Mouse (Mus musculus) stomach, postnatal 0 days (tissue): ENCODE results near the gene Mrpl50. TPM values are rescaled to one million over a fixed set of nuclear protein-coding genes. Genes with fewer than 3 reads are reported as not detected.

Experiments
- ATAC-seq: fragments of 200-750 bp; cut with Nextera tagmentation; 2 replicates; pipeline ENCODE4 v1.8.0; 2017; ENCODE audit not compliant: low FRiP score, low TSS enrichment
- DNase-seq: peaks from one replicate; pipeline ENCODE4 v3.0.0-alpha.2; 2016; ENCODE audit warnings: low spot score
- H3K27ac ChIP-seq: fragments of 300-500 bp; sonication (generic); replicated peaks from 2 replicates; pipeline ENCODE4 v1.5.1; 2014; ENCODE audit warnings: mild to moderate bottlenecking, control low read depth
- H3K27me3 ChIP-seq: fragments of 300-500 bp; sonication (generic); 2 replicates; pipeline ENCODE4 v1.6.1; 2014; ENCODE audit warnings: low read length; ENCODE audit not compliant: control insufficient read depth, insufficient read depth
- H3K36me3 ChIP-seq: fragments of 300-500 bp; sonication (generic); 2 replicates; pipeline ENCODE4 v1.6.1; 2014; ENCODE audit warnings: low read length, mixed read lengths; ENCODE audit not compliant: control insufficient read depth, insufficient read depth
- H3K4me1 ChIP-seq: fragments of 300-500 bp; sonication (generic); replicated peaks from 2 replicates; pipeline ENCODE4 v1.6.1; 2014; ENCODE audit warnings: antibody characterized with exemption; ENCODE audit not compliant: control insufficient read depth, insufficient read depth
- H3K4me2 ChIP-seq: fragments of 300-500 bp; sonication (generic); replicated peaks from 2 replicates; pipeline ENCODE4 v1.6.1; 2014; ENCODE audit warnings: low read depth, mild to moderate bottlenecking, control low read depth, moderate library complexity
- H3K4me3 ChIP-seq: fragments of 300-500 bp; sonication (generic); 2 replicates; pipeline ENCODE4 v1.5.1; 2014; ENCODE audit warnings: low read depth, low read length, control low read depth
- H3K9ac ChIP-seq: fragments of 300-500 bp; sonication (generic); 2 replicates; pipeline ENCODE4 v1.6.1; 2014; ENCODE audit warnings: mild to moderate bottlenecking, low read length, control low read depth, mixed read lengths
- H3K9me3 ChIP-seq: fragments of 300-500 bp; sonication (generic); 2 replicates; pipeline ENCODE4 v1.6.1; 2016; ENCODE audit warnings: low read length; ENCODE audit not compliant: control insufficient read depth
- CTCF ChIP-seq: IDR thresholded peaks from 2 replicates; pipeline ENCODE4 v1.5.1; 2016; ENCODE audit warnings: antibody characterized with exemption, low read depth, mild to moderate bottlenecking, moderate library complexity
- EP300 ChIP-seq: optimal IDR thresholded peaks from 2 replicates; pipeline ENCODE3; 2016; ENCODE audit warnings: antibody characterized with exemption
- WGBS: fragments of 180-500 bp; shearing (Covaris S2); extraction: QIAGEN DNeasy Blood & Tissue Kit; methylation state at CpG from one replicate; pipeline ENCODE4 v1.1.7; 2014; 5-methylcytosine and 5-hydroxymethylcytosine counted together
- polyA plus RNA-seq: library from polyadenylated mRNA; unstranded; fragments of >200 nt; fragmentation: Nextera tagmentation; extraction: Ambion mirVana; gene quantifications from 2 replicates; pipeline ENCODE4 v1.2.1, GENCODE M21; 2015

Gene Mrpl50
- polyA plus RNA-seq, 1 experiment from 2014 or later, result 58.5 TPM

DNA sequence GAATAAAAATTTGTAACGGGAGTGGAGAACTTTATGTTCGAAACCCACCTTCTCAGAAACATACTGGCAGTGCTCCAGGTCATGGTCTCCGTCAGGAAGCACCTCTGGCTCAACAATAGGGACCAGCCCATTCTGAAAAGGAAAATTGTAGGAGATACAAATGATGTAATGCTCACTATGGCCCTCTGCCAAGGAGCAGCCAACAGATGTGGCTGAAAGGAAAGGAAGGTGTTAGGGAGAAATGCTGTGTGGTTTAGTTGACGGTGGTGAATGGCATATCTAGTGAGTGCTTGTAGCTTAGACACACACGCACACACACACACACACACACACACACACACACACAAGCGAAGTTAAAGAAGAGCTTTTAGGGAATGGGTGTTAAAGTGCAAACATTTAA is 18.8 kb upstream of the Mrpl50 start:
- no peaks in the 10 kb centered on the region for H3K4me1 ChIP-seq
- 48% methylated on average over 6 of the region's 6 CpGs for WGBS
- TF ChIP-seq EP300 (no peak), CTCF (no peak)
- no peaks in the 10 kb centered on the region for H3K9me3 ChIP-seq
- ATAC-seq, result no peak
- no peaks in the 10 kb centered on the region for H3K27me3 ChIP-seq
- H3K4me3 ChIP-seq, result no peak overlapping the region
- no peak overlapping the region for H3K4me2 ChIP-seq
- no peak overlapping the region for H3K27ac ChIP-seq
- DNase-seq, result no peak
- H3K9ac ChIP-seq, result no peak overlapping the region
- no peaks in the 10 kb centered on the region for H3K36me3 ChIP-seq

DNA sequence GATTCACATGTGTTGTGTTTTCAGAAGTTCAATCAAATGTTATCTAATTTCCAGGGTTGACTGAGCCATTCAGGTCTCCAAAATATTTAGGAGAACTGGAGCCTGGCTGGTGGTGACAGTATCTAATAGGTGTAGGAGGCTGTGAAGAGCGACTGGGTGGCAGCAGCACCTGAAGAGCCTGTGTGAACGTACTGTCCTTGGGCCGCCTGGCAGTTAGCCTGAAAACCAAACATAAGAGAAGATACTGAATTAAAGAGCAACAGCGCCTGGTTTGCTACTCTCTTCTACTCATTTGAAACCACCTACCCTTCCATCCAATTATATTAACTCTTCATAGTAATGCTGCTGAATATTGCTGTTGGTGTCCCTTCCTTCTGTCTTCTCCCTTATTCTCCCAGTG is 15.8 kb upstream of the Mrpl50 start:
- H3K4me1 ChIP-seq, result no peaks in the 10 kb centered on the region
- H3K36me3 ChIP-seq, result no peaks in the 10 kb centered on the region
- no peak overlapping the region for H3K4me2 ChIP-seq
- no peak for ATAC-seq
- no peaks in the 10 kb centered on the region for H3K27me3 ChIP-seq
- no peak for TF ChIP-seq EP300
- no peak for TF ChIP-seq CTCF
- no peak overlapping the region for H3K9ac ChIP-seq
- no peak overlapping the region for H3K4me3 ChIP-seq
- H3K27ac ChIP-seq, result no peak overlapping the region
- no peaks in the 10 kb centered on the region for H3K9me3 ChIP-seq
- WGBS, result 73% methylated on average over 4 of the region's 4 CpGs
- DNase-seq, result no peak

GRCm38 (mm10) chr4:49535675-49536294 is 14.9 kb upstream of the Mrpl50 start:
- Histone ChIP-seq H3K9me3 (no peaks in the 10 kb centered on the region), H3K9ac (no peak overlapping the region), H3K4me2 (no peak overlapping the region), H3K4me1 (no peaks in the 10 kb centered on the region), H3K27me3 (no peaks in the 10 kb centered on the region), H3K27ac (no peak overlapping the region), H3K36me3 (no peaks in the 10 kb centered on the region), H3K4me3 (no peak overlapping the region)
- 85% methylated on average over 4 of the region's 4 CpGs for WGBS
- TF ChIP-seq EP300 (no peak), CTCF (no peak)
- DNase-seq, result no peak
- no peak for ATAC-seq

DNA sequence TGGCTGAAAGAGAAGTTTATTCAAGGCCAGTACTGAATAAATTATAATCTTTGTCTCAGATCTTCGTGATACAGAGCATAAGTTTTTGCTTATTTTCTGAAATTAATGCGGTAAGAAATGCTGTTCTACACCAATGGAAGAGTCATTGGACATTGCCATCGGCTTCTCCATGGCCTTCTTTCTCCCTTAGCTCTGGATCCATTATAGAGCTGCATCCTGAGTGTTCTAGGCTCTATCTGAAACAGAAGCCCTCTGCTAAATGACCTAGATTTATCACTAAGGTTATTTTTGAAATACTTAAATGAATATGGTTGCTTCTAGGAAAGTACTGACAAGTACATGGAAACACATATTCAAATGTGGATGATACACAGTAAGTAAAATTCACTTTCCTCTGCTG is 14.1 kb upstream of the Mrpl50 start:
- peaks cover 2% of the 10 kb centered on the region; the same call in 1 of the 2 replicates for H3K9me3 ChIP-seq
- peaks cover 3% of the 10 kb centered on the region; the same call in 1 of the 2 replicates for H3K36me3 ChIP-seq
- H3K4me1 ChIP-seq, result no peaks in the 10 kb centered on the region
- H3K9ac ChIP-seq, result no peak overlapping the region
- no peak for ATAC-seq
- H3K27me3 ChIP-seq, result no peaks in the 10 kb centered on the region
- no peak for TF ChIP-seq CTCF
- no peak for TF ChIP-seq EP300
- no peak overlapping the region for H3K4me2 ChIP-seq
- WGBS, result 83% methylated on average over 3 of the region's 3 CpGs
- no peak overlapping the region for H3K4me3 ChIP-seq
- DNase-seq, result no peak
- H3K27ac ChIP-seq, result no peak overlapping the region

DNA sequence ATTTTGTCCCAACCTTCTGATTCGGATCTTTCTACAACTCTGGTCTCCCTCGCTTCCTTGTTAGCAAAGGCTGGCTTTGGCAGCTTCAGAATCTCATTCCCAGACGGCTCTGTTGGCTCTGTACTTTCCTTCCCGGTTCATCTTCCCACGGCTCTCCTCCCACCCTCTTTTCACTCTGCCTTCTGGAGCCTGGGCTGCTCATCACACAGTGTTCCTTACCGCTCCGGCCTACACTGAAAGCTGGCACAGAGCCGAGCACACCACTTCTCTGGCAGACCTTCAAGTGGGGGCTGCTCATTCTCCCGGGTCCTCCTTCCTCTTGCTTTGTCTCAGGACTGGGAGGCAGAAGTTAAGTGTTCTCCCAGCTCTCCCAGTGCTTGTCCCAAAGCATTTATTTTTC is 1.7 kb upstream of the Mrpl50 start:
- no peak for ATAC-seq
- H3K27me3 ChIP-seq, result no peaks in the 10 kb centered on the region
- no peak overlapping the region for H3K9ac ChIP-seq
- H3K9me3 ChIP-seq, result no peaks in the 10 kb centered on the region
- 64% methylated on average over 9 of the region's 9 CpGs for WGBS
- no peak overlapping the region for H3K4me3 ChIP-seq
- TF ChIP-seq EP300 (no peak), CTCF (no peak)
- H3K36me3 ChIP-seq, result no peaks in the 10 kb centered on the region
- no peaks in the 10 kb centered on the region for H3K4me1 ChIP-seq
- DNase-seq, result no peak
- H3K27ac ChIP-seq, result no peak overlapping the region
- no peak overlapping the region for H3K4me2 ChIP-seq

- no peaks in the 10 kb centered on the region for H3K27me3 ChIP-seq
- H3K9me3 ChIP-seq, result no peaks in the 10 kb centered on the region
- H3K4me1 ChIP-seq, result no peaks in the 10 kb centered on the region
- peak; percentile 26; the same call in 1 of the 2 replicates for TF ChIP-seq CTCF
- TF ChIP-seq EP300, result no peak
- under 1% methylated on average over 17 of the region's 17 CpGs for WGBS
- peak overlapping the region; percentile 71 for H3K9ac ChIP-seq
- peak overlapping the region; percentile 72 for H3K4me3 ChIP-seq
- H3K4me2 ChIP-seq, result peak overlapping the region; percentile 81
- no peak overlapping the region for H3K27ac ChIP-seq
- H3K36me3 ChIP-seq, result no peaks in the 10 kb centered on the region
- DNase-seq, result no peak
- no peak; the same call in 1 of the 2 replicates for ATAC-seq
Observed at GRCm38 (mm10) chr4:49521346-49521745, 453 bp upstream of the Mrpl50 start.
